In the genomic region with DNA sequence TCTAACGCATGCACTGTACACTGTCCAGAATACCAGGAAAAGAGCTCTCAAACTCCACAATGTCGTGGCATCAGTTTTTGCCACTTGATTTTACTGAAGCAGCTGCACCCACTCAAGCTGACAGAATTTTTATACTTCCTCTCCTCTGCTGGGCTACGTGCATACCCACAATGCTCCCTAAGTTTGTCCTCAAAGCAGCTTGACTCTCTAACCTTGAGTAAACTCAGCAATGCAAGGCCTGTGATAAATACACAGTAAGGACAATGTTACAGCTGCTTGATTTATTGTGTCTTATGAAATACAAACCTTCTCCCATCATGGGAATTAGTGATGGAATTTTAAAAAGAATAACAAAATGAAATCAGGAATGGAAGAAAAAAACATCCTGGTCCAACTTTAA, we compare ENCODE assay signal across 29 mouse cellular contexts.
DNase-seq lines count a peak whose midpoint lies in the region; ATAC-seq and TF ChIP-seq lines count a peak whose summit lies in the region.
"Had no signal": no experiment of that assay in that cellular context is flagged by ENCODE, and none has a peak within 500 bp of the region (broad histone marks: within the 10 kb centered on the region; RNA-seq: fewer than 3 reads in every experiment).

No protein-coding gene starts in this region.

- TF ChIP-seq EP300 in lung, postnatal 0 days (IDR thresholded peaks at IDR 0.05) = no peak

- 26% methylated on average over 3 of the region's 3 CpGs for WGBS in intestine, embryonic 15.5 days
- 32% methylated on average over 3 of the region's 3 CpGs for WGBS in intestine, embryonic 16.5 days
- 29% methylated on average over 3 of the region's 3 CpGs for WGBS in lung, postnatal 0 days
- 89% methylated on average over 3 of the region's 3 CpGs for WGBS in midbrain, embryonic 16.5 days

- H3K36me3 ChIP-seq in intestine, embryonic 15.5 days = no peaks in the 10 kb centered on the region
- no peaks in the 10 kb centered on the region for H3K36me3 ChIP-seq in intestine, embryonic 16.5 days (ENCODE audit: control insufficient read depth, insufficient read depth, low read length)
- no peaks in the 10 kb centered on the region for H3K36me3 ChIP-seq in lung, postnatal 0 days (ENCODE audit: insufficient read depth, low read length)
- H3K36me3 ChIP-seq in midbrain, embryonic 16.5 days (ENCODE audit: control insufficient read depth, insufficient read depth, low read length) = no peaks in the 10 kb centered on the region
- H3K36me3 ChIP-seq: embryonic facial prominence, embryonic 12.5 days; heart, embryonic 12.5 days; hindbrain, embryonic 10.5 days; limb, embryonic 13.5 days; liver, embryonic 12.5 days; midbrain, embryonic 15.5 days; neural tube, embryonic 13.5 days; stomach, embryonic 15.5 days had no signal

- H3K9me3 ChIP-seq in intestine, embryonic 15.5 days = no peaks in the 10 kb centered on the region
- no peaks in the 10 kb centered on the region for H3K9me3 ChIP-seq in intestine, embryonic 16.5 days (ENCODE audit: control insufficient read depth, low read length)
- H3K9me3 ChIP-seq in lung, postnatal 0 days (ENCODE audit: low read length) = no peaks in the 10 kb centered on the region
- no peaks in the 10 kb centered on the region for H3K9me3 ChIP-seq in midbrain, embryonic 16.5 days (replicated peaks; ENCODE audit: control insufficient read depth, low read length, poor library complexity, severe bottlenecking)
- H3K9me3 ChIP-seq: embryonic facial prominence, embryonic 12.5 days; heart, embryonic 12.5 days; hindbrain, embryonic 10.5 days; liver, embryonic 12.5 days; midbrain, embryonic 15.5 days; neural tube, embryonic 13.5 days; stomach, embryonic 15.5 days had no signal

- TF ChIP-seq CTCF in lung, postnatal 0 days (IDR thresholded peaks at IDR 0.05) = no peak

- H3K9ac ChIP-seq in intestine, embryonic 15.5 days = no peak overlapping the region
- H3K9ac ChIP-seq in intestine, embryonic 16.5 days (ENCODE audit: low read depth, low read length) = no peak overlapping the region
- no peak overlapping the region for H3K9ac ChIP-seq in lung, postnatal 0 days (replicated peaks; ENCODE audit: low read depth)
- H3K9ac ChIP-seq in midbrain, embryonic 16.5 days (ENCODE audit: low read depth, low read length) = no peak overlapping the region
- H3K9ac ChIP-seq: embryonic facial prominence, embryonic 12.5 days; forebrain, postnatal 0 days; heart, embryonic 12.5 days; limb, embryonic 13.5 days; liver, embryonic 12.5 days; midbrain, embryonic 15.5 days; neural tube, embryonic 13.5 days; stomach, embryonic 15.5 days had no signal

- no peak overlapping the region for H3K27ac ChIP-seq in intestine, embryonic 15.5 days
- no peak overlapping the region for H3K27ac ChIP-seq in intestine, embryonic 16.5 days (ENCODE audit: low read length)
- H3K27ac ChIP-seq in lung, postnatal 0 days (ENCODE audit: low read length) = no peak overlapping the region
- H3K27ac ChIP-seq in midbrain, embryonic 16.5 days (ENCODE audit: low read length) = no peak overlapping the region
- H3K27ac ChIP-seq: embryonic facial prominence, embryonic 12.5 days; hindbrain, embryonic 10.5 days; limb, embryonic 13.5 days; liver, embryonic 12.5 days; macrophage; midbrain, embryonic 15.5 days; neural tube, embryonic 13.5 days; stomach, embryonic 15.5 days had no signal

- DNase-seq in kidney, postnatal 14 days = peak; percentile 42
- no peak for DNase-seq in kidney, adult 9 months
- peak; percentile 61 for DNase-seq in lung, postnatal 0 days (ENCODE audit: low spot score)
- DNase-seq in lung, postnatal 14 days = peak; percentile 6
- DNase-seq: cerebellum, adult 2 months; cerebellum, postnatal 25 days; forebrain, postnatal 0 days; gastrocnemius, postnatal 14 days; heart, adult 18-20 months; heart, postnatal 10 days; layer of hippocampus, adult 9-11 months; right cerebral cortex, adult 18-20 months; right cerebral cortex, postnatal 4 days; thymus, adult 2 months; thymus, postnatal 4 days had no signal

- peak; percentile 55 for ATAC-seq in intestine, embryonic 15.5 days
- no peak for ATAC-seq in intestine, embryonic 16.5 days
- ATAC-seq in lung, postnatal 0 days = peak; percentile 66
- ATAC-seq in midbrain, embryonic 16.5 days = no peak
- ATAC-seq: forebrain, postnatal 0 days; hindbrain, embryonic 16.5 days; liver, embryonic 12.5 days; midbrain, embryonic 15.5 days had no signal

- H3K4me3 ChIP-seq in intestine, embryonic 15.5 days (replicated peaks) = no peak overlapping the region
- H3K4me3 ChIP-seq in intestine, embryonic 16.5 days (ENCODE audit: low read length) = no peak overlapping the region
- no peak overlapping the region for H3K4me3 ChIP-seq in lung, postnatal 0 days (ENCODE audit: low read depth, low read length)
- H3K4me3 ChIP-seq in midbrain, embryonic 16.5 days (ENCODE audit: low read depth, low read length) = no peak overlapping the region
- H3K4me3 ChIP-seq: embryonic facial prominence, embryonic 12.5 days; heart, embryonic 12.5 days; hindbrain, embryonic 10.5 days; limb, embryonic 13.5 days; liver, embryonic 12.5 days; midbrain, embryonic 15.5 days; myocyte; neural tube, embryonic 13.5 days; stomach, embryonic 15.5 days had no signal

- no peaks in the 10 kb centered on the region for H3K27me3 ChIP-seq in intestine, embryonic 15.5 days (replicated peaks)
- no peaks in the 10 kb centered on the region for H3K27me3 ChIP-seq in intestine, embryonic 16.5 days (replicated peaks; ENCODE audit: control insufficient read depth, insufficient read depth, low read length)
- no peaks in the 10 kb centered on the region for H3K27me3 ChIP-seq in lung, postnatal 0 days (replicated peaks; ENCODE audit: insufficient read depth, low read length)
- H3K27me3 ChIP-seq in midbrain, embryonic 16.5 days (ENCODE audit: control insufficient read depth, insufficient read depth, low read depth, low read length) = no peaks in the 10 kb centered on the region
- H3K27me3 ChIP-seq: embryonic facial prominence, embryonic 12.5 days; heart, embryonic 12.5 days; limb, embryonic 13.5 days; liver, embryonic 12.5 days; midbrain, embryonic 15.5 days; neural tube, embryonic 13.5 days; stomach, embryonic 15.5 days had no signal

- H3K4me1 ChIP-seq in intestine, embryonic 15.5 days (replicated peaks) = no peaks in the 10 kb centered on the region
- no peaks in the 10 kb centered on the region for H3K4me1 ChIP-seq in intestine, embryonic 16.5 days (ENCODE audit: control insufficient read depth, insufficient read depth, low read length)
- no peaks in the 10 kb centered on the region for H3K4me1 ChIP-seq in lung, postnatal 0 days (ENCODE audit: insufficient read depth, low read depth, low read length)
- no peaks in the 10 kb centered on the region for H3K4me1 ChIP-seq in midbrain, embryonic 16.5 days (ENCODE audit: control insufficient read depth, insufficient read depth, low read length)
- H3K4me1 ChIP-seq: embryonic facial prominence, embryonic 12.5 days; heart, embryonic 12.5 days; hindbrain, embryonic 10.5 days; limb, embryonic 13.5 days; liver, embryonic 12.5 days; midbrain, embryonic 15.5 days; neural tube, embryonic 13.5 days; stomach, embryonic 15.5 days had no signal

- no peak overlapping the region for H3K4me2 ChIP-seq in intestine, embryonic 15.5 days (replicated peaks)
- H3K4me2 ChIP-seq in intestine, embryonic 16.5 days (ENCODE audit: low read depth, low read length) = no peak overlapping the region
- no peak overlapping the region for H3K4me2 ChIP-seq in lung, postnatal 0 days (replicated peaks; ENCODE audit: low read depth, low read length)
- no peak overlapping the region for H3K4me2 ChIP-seq in midbrain, embryonic 16.5 days (ENCODE audit: low read length)
- H3K4me2 ChIP-seq: embryonic facial prominence, embryonic 12.5 days; heart, embryonic 12.5 days; limb, embryonic 13.5 days; liver, embryonic 12.5 days; midbrain, embryonic 15.5 days; neural tube, embryonic 13.5 days; stomach, embryonic 15.5 days had no signal

Comparison
In these comparisons a context has a peak if more than half of its experiments do, and no peak if none do; other contexts are left out.
1. ATAC-seq: peak in intestine, embryonic 15.5 days (single experiment) and lung, postnatal 0 days (single experiment); none in intestine, embryonic 16.5 days (single experiment) and midbrain, embryonic 16.5 days (single experiment).